Mouse (Mus musculus): ENCODE results near the gene Znrf2.

Znrf2 gene

GRCm38 (mm10) chr6:54816388-54817065 is at the start of gene Znrf2:
TSS of gene Znrf2 (plus strand) at chr6:54816916.
- in situ Hi-C loops (cut with MboI): no loop called here

GRCm38 (mm10) chr6:54767746-54768145 is 49.0 kb upstream of the Znrf2 start:
- in situ Hi-C loops (cut with MboI): no loop called here

GRCm38 (mm10) chr6:54770766-54771165 is 46.0 kb upstream of the Znrf2 start:
- in situ Hi-C loops (cut with MboI): no loop called here

- in situ Hi-C loops (cut with MboI): no loop called here
Measured at GRCm38 (mm10) chr6:54771171-54771570, 45.5 kb upstream of the Znrf2 start.

- in situ Hi-C loops (cut with MboI): no loop called here
Measured at GRCm38 (mm10) chr6:54772078-54772477, 44.6 kb upstream of the Znrf2 start.

- in situ Hi-C loops (cut with MboI): no loop called here
Measured at GRCm38 (mm10) chr6:54775739-54776138, 41.0 kb upstream of the Znrf2 start.

- in situ Hi-C loops (cut with MboI): no loop called here
Measured at GRCm38 (mm10) chr6:54777661-54778060, 39.1 kb upstream of the Znrf2 start.

GRCm38 (mm10) chr6:54779968-54780367 is 36.7 kb upstream of the Znrf2 start:
- in situ Hi-C loops (cut with MboI): no loop called here

GRCm38 (mm10) chr6:54780569-54781304 is 36.0 kb upstream of the Znrf2 start:
- in situ Hi-C loops (cut with MboI): no loop called here

- in situ Hi-C loops (cut with MboI): no loop called here
Measured at GRCm38 (mm10) chr6:54781881-54782280, 34.8 kb upstream of the Znrf2 start.

- in situ Hi-C loops (cut with MboI): no loop called here
Measured at GRCm38 (mm10) chr6:54785098-54785730, 31.5 kb upstream of the Znrf2 start.

- in situ Hi-C loops (cut with MboI): no loop called here
Measured at GRCm38 (mm10) chr6:54786766-54787165, 29.9 kb upstream of the Znrf2 start.

GRCm38 (mm10) chr6:54788493-54788892 is 28.2 kb upstream of the Znrf2 start:
- in situ Hi-C loops (cut with MboI): no loop called here

GRCm38 (mm10) chr6:54789139-54789538 is 27.6 kb upstream of the Znrf2 start:
- in situ Hi-C loops (cut with MboI): no loop called here

GRCm38 (mm10) chr6:54790071-54790470 is 26.6 kb upstream of the Znrf2 start:
- in situ Hi-C loops (cut with MboI): no loop called here

- in situ Hi-C loops (cut with MboI): no loop called here
Measured at GRCm38 (mm10) chr6:54793853-54794252, 22.9 kb upstream of the Znrf2 start.

GRCm38 (mm10) chr6:54794372-54794771 is 22.3 kb upstream of the Znrf2 start:
- in situ Hi-C loops (cut with MboI): no loop called here

- in situ Hi-C loops (cut with MboI): no loop called here
Measured at GRCm38 (mm10) chr6:54794991-54795390, 21.7 kb upstream of the Znrf2 start.

- in situ Hi-C loops (cut with MboI): no loop called here
Measured at GRCm38 (mm10) chr6:54795971-54796370, 20.7 kb upstream of the Znrf2 start.

GRCm38 (mm10) chr6:54802348-54802747 is 14.4 kb upstream of the Znrf2 start:
- in situ Hi-C loops (cut with MboI): no loop called here

GRCm38 (mm10) chr6:54804066-54804864 is 12.5 kb upstream of the Znrf2 start:
- in situ Hi-C loops (cut with MboI): no loop called here

GRCm38 (mm10) chr6:54805779-54806178 is 10.9 kb upstream of the Znrf2 start:
- in situ Hi-C loops (cut with MboI): no loop called here

All from mature B cell (primary cell).